Mouse (Mus musculus) kidney, adult 2 months (tissue): ENCODE measurements at regions not wholly inside any gene's neighbourhood (a gene's known extent, or its start where the extent isn't known, plus 50 kb on each side); places are given as distances from the start of the nearest gene placed in this dataset.

Source experiments
- CTCF ChIP-seq: fragments of 200-500 bp; conservative IDR thresholded peaks from 2 replicates; pipeline ENCODE4 v1.5.1; 2011; ENCODE audit warnings: low read depth, mild to moderate bottlenecking, control low read depth, low read length, moderate library complexity, mixed read lengths; ENCODE audit not compliant: insufficient read depth, insufficient read length
- POLR2A ChIP-seq: fragments of 200-500 bp; IDR thresholded peaks from one replicate; pipeline ENCODE4 v1.6.1; 2011; ENCODE audit warnings: low read depth, low read length, control low read depth

- TF ChIP-seq CTCF = no peak
- no peak for TF ChIP-seq POLR2A
Measured at GRCm38 (mm10) chr2:139147004-139147403, 346.7 kb upstream of the Sptlc3 start.
